Mouse (Mus musculus): ENCODE results near the gene Ypel3. TPM values are rescaled to one million over a fixed set of nuclear protein-coding genes. Genes with fewer than 3 reads are reported as not detected.
A peak's percentile ranks its signal among the peaks of the same experiment; 100 is the strongest.

Gene Ypel3
- total RNA-seq, 2 experiments from 2014 or later, result 150 to 152 TPM

GRCm38 (mm10) chr7:126808703-126809455, 32.1 kb downstream of the Ypel3 start:
- peak; percentile 79 to 86 for DNase-seq (ENCODE audit: low spot score in 2 of 2)

GRCm38 (mm10) chr7:126809723-126810369, 33.1 kb downstream of the Ypel3 start:
- no peak for DNase-seq (ENCODE audit: low spot score in 2 of 2)

- no peak for DNase-seq (ENCODE audit: low spot score in 2 of 2)
Measured at GRCm38 (mm10) chr7:126815726-126816222, 39.0 kb downstream of the Ypel3 start.

- no peak for DNase-seq (ENCODE audit: low spot score in 2 of 2)
Measured at GRCm38 (mm10) chr7:126816494-126816893, 39.7 kb downstream of the Ypel3 start.

GRCm38 (mm10) chr7:126817595-126817994, 40.8 kb downstream of the Ypel3 start:
- DNase-seq (ENCODE audit: low spot score in 2 of 2), result no peak

GRCm38 (mm10) chr7:126818818-126819217, 42.1 kb downstream of the Ypel3 start:
- no peak for DNase-seq (ENCODE audit: low spot score in 2 of 2)

GRCm38 (mm10) chr7:126821835-126822511, 45.2 kb downstream of the Ypel3 start:
- peak; percentile 84 to 88 for DNase-seq (ENCODE audit: low spot score in 2 of 2)

- no peak for DNase-seq (ENCODE audit: low spot score in 2 of 2)
Measured at GRCm38 (mm10) chr7:126822741-126823140, 46.0 kb downstream of the Ypel3 start.

- peak in 1 of 2 experiments; percentile 46 for DNase-seq (ENCODE audit: low spot score in 2 of 2)
Measured at GRCm38 (mm10) chr7:126823202-126823711, 46.5 kb downstream of the Ypel3 start.

- DNase-seq (ENCODE audit: low spot score in 2 of 2), result no peak
Measured at GRCm38 (mm10) chr7:126823940-126824339, 47.2 kb downstream of the Ypel3 start.

GRCm38 (mm10) chr7:126825403-126825802, 48.6 kb downstream of the Ypel3 start:
- DNase-seq (ENCODE audit: low spot score in 2 of 2), result no peak

GRCm38 (mm10) chr7:126825952-126826351, 49.2 kb downstream of the Ypel3 start:
- DNase-seq (ENCODE audit: low spot score in 2 of 2), result no peak

Other genes with a start within 250 kb of the Ypel3 start
- 100 to 1,000 TPM; 199 to 200 TPM for gene Eif3c, start 210.5 kb upstream of the Ypel3 start, total RNA-seq (2021)
- gene Apobr, start 192.0 kb upstream of the Ypel3 start, total RNA-seq (2021), result under 1 TPM; 0.43 to 0.51 TPM
- gene Cln3, start 191.1 kb upstream of the Ypel3 start, total RNA-seq (2021), result 10 to 100 TPM; 20.8 to 23.2 TPM
- not detected for gene Il27, start 182.0 kb upstream of the Ypel3 start, total RNA-seq (2021)
- gene Nupr1, start 146.1 kb upstream of the Ypel3 start, total RNA-seq (2021), result 1 to 10 TPM; 2.9 to 5.5 TPM
- gene Sgf29, start 127.6 kb upstream of the Ypel3 start, total RNA-seq (2021), result 10 to 100 TPM; 27.1 to 36.3 TPM
- gene Sult1a1, start 100.5 kb upstream of the Ypel3 start, total RNA-seq (2021), result 1 to 10 TPM; 3.8 to 5.3 TPM
- gene Bola2, start 81.6 kb upstream of the Ypel3 start, total RNA-seq (2021), result 100 to 1,000 TPM; 114 to 137 TPM
- gene Slx1b, start 81.2 kb upstream of the Ypel3 start, total RNA-seq (2021), result 10 to 100 TPM; 20.1 to 21.5 TPM
- 100 to 1,000 TPM; 145 to 151 TPM for gene Coro1a, start 69.2 kb upstream of the Ypel3 start, total RNA-seq (2021)
- gene Mapk3, start 17.4 kb upstream of the Ypel3 start, total RNA-seq (2021), result 100 to 1,000 TPM; 146 to 150 TPM
- gene Gdpd3, start 10.6 kb upstream of the Ypel3 start, total RNA-seq (2021), result 1 to 10 TPM; 2.7 to 3.0 TPM
- gene Tbx6, start 4.5 kb downstream of the Ypel3 start, total RNA-seq (2021), result under 1 TPM; 0.62 to 0.69 TPM
- gene Ppp4c, start 15.5 kb downstream of the Ypel3 start, total RNA-seq (2021), result 10 to 100 TPM; 56.2 to 64.6 TPM
- gene Fam57b, start 20.7 kb downstream of the Ypel3 start, total RNA-seq (2021), result 100 to 1,000 TPM; 133 to 147 TPM
- not detected for gene 4930451I11Rik, start 54.7 kb downstream of the Ypel3 start, total RNA-seq (2021)
- gene Doc2a, start 70.5 kb downstream of the Ypel3 start, total RNA-seq (2021), result 10 to 100 TPM; 54.0 to 54.1 TPM
- 10 to 100 TPM; 38.8 to 40.9 TPM for gene Hirip3, start 85.0 kb downstream of the Ypel3 start, total RNA-seq (2021)
- 10 to 100 TPM; 56.1 to 58.8 TPM for gene Ino80e, start 85.4 kb downstream of the Ypel3 start, total RNA-seq (2021)
- 100 to 1,000 TPM; 147 to 167 TPM for gene Taok2, start 107.7 kb downstream of the Ypel3 start, total RNA-seq (2021)
- 10 to 100 TPM; 23.6 to 28.3 TPM for gene Tmem219, start 146.0 kb downstream of the Ypel3 start, total RNA-seq (2021)
- 100 to 1,000 TPM; 151 to 152 TPM for gene Kctd13, start 151.9 kb downstream of the Ypel3 start, total RNA-seq (2021)
- 10 to 100 TPM; 35.6 to 46.1 TPM for gene Asphd1, start 172.6 kb downstream of the Ypel3 start, total RNA-seq (2021)
- 100 to 1,000 TPM; 273 to 305 TPM for gene Sez6l2, start 173.6 kb downstream of the Ypel3 start, total RNA-seq (2021)
- 100 to 1,000 TPM; 129 to 149 TPM for gene Cdipt, start 199.0 kb downstream of the Ypel3 start, total RNA-seq (2021)
- under 1 TPM in 1 of 2 experiments, not detected in 1; 0.31 TPM for gene Cdiptos, start 199.1 kb downstream of the Ypel3 start, total RNA-seq (2021)
- 1 to 10 TPM; 5.6 to 6.2 TPM for gene Mvp, start 237.7 kb downstream of the Ypel3 start, total RNA-seq (2021)
- under 1 TPM in 1 of 2 experiments, not detected in 1; 0.62 TPM for gene Pagr1b, start 239.5 kb downstream of the Ypel3 start, total RNA-seq (2021)
- 10 to 100 TPM; 24.9 to 34.2 TPM for gene Pagr1a, start 240.4 kb downstream of the Ypel3 start, total RNA-seq (2021)
- gene Gm42742, start 244.1 kb downstream of the Ypel3 start, total RNA-seq (2021), result 10 to 100 TPM; 33.4 to 34.8 TPM
- 100 to 1,000 TPM; 146 to 184 TPM for gene Prrt2, start 244.3 kb downstream of the Ypel3 start, total RNA-seq (2021)